Mouse (Mus musculus): ENCODE data around the gene Pdk3.

Pdk3 gene

DNA sequence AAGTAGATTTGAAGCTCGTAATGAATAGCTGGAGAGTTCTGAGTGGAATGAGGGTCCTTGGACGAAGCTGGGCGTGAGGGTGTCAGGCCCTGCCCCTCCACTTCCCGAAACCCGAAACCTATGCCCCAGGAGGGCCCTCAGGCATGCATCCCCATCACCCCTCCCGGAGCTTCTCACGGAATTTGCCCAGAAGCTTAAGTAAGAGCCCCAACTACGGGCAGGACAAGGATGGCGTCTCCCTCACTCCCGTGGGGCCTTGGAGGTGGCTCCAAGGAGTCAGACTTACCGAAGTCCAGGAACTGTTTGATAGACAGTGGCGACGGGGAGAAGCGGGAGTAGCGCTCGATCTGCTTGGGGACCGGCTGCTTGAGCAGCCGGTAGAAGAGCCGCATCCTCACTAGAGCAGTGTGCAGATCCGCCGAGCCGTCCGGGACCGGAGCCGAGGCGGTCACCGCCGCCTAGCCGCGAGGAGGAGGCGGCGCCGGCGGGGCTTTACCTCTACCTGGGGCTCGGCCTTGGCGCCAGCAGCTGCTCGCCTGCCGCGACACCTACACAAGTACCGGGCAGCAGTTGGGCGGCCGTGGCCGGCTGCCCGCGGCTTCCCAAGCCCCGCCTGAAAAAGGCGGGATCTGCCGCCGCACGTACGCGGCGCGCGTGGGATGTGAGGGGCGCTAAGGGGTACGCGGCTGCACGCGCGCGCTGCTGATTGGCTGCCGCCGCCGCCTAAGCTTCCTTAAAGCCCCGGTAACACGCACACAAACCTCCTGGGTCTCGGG is at the start of gene Pdk3:
Gene Pdk3, minus strand, starts transcription at position 641 of the 776 bp plus-strand sequence.
- peak; percentile 73 to 79 for DNase-seq

DNA sequence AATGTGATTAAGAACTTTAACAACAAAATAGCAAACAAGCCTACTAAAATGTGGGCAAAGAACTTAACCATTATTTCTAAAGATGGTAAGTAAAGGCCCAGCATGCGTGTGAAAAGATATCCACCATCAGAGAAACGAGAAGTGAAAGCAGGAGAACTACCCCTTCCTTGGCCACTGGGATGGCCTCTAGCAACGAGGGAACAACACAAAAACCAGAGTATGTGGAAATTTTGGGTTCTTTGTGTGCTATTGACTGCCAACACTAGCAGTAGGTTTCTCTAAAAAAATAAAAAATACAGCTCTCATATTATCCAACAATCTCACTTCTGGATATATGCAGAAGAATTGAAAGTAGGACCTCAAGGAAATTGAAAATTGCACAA is 45.6 kb upstream of the Pdk3 start:
- DNase-seq, result no peak

DNA sequence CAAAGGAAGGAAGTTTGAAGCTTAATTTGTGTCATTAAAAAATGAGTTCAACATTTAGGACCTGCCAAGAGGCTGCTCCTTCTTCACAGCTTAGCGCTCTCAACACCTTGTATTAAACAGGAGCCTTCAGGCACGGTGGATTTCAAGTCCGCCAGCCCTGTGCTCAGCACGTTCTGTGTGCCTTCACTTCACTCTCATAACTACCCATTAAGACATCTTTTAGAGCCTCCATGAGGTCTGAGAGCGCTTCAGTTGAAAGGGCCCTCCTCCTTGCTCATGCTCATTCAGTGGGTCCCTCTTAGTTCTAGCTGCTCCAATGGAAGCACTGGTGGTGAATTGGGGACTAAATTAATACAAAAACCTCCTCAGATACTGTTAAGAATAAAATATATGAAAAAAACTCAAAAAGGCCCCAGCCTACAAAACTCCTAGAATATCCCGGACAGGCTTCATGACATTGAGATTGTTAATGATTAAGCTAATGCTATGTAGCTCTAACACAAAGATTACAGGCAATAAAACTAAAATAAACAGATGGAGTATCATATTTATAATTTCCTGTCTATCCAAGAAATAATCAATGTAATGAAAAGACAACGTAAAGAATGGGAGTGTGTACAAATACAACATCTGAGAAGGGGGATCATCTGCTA is 45.1 kb upstream of the Pdk3 start:
- no peak for DNase-seq

DNA sequence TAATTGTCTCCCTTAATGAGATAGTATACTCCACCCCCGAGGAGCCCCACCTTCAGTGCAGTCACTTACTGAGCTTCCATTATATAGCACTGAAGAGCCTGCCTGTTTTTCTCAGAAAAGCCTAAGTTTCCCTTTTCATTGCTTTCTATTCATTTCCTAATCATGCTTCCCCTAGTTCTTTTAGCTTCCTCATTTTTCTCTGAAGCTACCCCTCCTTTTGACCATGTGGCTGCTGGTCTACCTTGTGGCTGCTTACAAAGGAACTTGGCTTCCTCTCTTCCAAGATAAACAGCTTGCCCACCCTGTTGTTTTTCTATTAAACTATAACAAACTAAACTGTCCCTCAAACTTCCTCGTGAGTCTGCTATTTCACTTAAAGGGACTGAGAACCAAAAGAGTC is 31.4 kb upstream of the Pdk3 start:
- no peak for DNase-seq

DNA sequence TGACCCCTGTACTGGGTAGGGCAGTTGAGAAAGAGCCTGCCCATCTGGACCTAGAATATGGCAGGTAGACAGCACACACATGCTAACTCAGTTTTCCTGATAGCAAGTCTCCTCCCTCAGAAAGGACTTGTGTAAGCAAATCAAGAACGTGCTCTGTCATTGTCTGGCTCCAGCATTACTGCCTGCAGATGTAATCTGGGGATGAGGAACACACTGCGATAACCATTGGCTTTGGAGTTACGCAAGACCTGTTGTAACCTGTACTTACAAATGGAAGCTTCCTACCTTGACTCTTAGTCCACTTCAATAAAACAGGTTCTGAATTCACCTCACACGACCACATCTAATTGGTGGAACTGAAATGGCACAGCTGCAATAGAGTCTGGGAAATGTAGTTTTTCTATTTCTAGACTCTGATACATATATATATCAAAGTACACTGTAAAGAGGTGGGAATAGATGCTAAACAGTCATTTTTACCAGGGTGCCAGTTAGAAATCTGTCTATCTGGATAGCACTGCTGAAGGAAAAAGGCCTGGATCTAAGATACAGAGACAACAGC is 30.6 kb upstream of the Pdk3 start:
- no peak for DNase-seq

DNA sequence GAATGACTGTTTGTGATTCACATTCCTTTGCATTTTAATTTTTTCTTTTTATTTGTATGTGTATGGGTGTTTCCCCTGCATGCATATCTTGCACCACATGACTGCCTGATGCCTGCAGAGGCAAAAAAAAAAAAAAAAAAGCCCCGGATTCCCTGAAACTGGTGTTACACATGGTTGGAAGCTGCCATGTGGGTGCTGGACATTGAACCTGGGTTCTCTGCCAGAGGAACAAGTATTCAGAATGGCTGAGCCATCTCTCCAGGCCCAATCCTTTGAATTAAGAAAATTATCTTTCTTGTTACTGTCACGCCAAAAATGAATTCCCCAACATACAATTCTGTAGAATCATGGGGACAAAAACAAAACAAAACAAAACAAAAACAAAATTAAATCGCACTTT is 25.8 kb upstream of the Pdk3 start:
- DNase-seq, result peak; percentile 46 to 49

DNA sequence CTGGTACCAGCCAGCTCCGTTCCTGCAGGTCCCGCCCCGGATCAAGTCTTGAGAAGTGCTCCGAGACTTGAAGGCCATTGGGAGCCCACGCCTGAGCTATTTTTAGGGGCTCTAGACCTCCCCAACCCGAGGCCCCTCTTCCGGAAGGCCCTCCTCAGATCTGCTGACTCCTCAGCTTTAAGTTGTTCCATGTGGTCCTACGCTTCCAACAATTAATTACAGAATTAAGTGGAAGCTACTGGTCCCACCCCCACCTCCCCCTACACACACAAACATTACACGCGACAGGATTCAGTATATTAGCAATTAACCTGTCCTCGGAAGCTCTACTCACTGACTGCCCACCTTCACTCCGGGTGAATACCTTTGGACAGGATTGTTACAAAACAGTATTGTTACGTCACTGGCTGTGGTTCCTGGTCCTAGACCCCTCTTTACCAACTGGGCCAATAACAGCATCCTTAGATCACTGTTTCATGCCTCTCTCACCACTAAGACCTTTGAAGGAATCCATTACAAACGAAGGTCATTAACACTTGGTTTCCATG is 410 bp upstream of the Pdk3 start:
- DNase-seq, result no peak

DNA sequence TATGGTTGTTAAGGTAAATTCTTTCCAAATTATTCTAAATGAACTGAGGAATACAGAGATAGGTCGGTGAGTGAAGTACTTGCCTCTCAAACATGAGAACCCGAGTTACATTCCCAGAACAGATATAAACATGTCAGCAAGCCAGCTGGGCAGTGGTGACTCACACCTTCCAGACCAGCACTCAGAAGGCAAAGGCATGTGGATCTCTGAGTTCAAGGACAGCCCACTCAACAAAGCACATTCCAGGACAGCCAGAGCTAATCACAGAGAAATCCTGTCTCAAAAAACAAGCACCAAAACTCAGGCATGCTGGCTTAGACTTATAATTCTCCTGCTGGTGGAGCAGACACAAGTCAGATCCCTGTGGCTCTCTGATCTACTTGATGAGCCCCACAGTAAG is 6.2 kb downstream of the Pdk3 start:
- DNase-seq, result no peak

DNA sequence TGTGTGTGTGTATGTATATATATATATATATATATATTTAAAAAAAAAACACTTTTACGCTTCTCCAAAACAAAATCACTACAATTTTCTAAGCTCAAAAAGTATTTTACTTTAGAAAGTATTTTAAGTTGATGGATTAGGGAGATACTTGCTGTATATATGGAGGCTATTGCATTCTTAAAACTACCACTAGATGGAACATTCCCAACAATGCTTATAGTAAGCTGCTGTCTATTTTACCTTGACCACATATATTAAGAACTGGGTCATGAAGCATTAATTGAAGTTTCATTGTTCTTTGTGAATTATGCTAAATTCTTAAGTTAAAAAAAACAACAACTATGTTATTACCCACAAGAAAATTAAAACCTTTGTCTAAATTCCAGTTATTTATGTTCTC is 24.0 kb downstream of the Pdk3 start:
- DNase-seq, result no peak

DNA sequence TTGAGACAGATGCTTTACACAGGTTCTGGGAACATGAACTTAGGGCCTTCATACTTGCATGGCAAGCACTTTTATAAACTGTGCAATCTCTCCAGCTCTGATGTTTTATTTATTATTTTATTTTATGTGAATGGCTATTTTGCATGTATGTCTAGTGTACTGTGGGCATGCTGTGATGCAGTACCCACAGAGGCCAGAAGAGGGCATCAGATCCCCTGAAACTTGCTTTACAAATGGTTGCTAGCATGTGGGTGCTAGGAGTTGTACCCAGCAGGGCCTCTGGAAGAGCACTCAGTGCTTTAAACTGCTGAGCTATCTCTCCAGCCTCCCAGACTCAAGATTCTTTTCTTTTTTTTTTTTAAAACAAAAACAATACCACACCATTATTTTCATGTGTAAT is 38.8 kb downstream of the Pdk3 start:
- DNase-seq, result peak; percentile 6 to 52

DNA sequence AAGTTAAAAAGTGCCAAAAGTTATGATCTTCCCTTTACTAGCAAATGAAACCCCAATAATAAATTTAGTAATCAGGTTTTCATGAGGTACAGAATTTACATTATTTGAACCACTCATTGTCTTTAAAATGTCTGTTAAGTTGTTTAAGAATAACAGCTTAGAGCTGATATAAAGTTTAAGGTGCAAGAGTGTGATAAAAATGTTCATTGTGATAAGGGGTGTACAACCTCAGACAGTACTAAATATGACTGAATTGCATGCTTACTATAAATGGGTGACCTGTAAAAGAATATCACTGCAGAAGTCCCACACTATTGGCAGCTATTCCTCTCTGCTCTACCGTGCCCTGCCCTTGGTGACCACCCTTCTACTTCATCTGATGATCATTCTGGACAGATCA is 42.4 kb downstream of the Pdk3 start:
- DNase-seq, result no peak

DNA sequence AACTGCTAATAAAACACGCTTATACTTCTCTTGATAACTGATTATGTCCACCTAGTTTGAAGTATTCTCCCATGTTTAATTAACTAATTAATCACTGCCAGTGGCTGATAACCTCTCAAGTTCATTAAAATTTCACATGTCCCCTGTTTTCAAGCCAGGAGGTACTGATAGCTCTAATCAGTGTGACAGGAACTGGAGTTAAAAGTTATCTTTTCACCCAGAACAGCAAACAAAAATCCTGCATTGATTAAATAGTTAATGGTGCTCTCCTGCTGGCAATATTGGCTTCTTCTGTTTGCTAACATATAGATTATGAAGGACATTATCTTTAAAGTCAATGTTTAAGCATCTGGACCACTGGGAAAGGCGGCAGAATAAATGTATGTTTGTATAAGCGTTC is 71.2 kb downstream of the Pdk3 start:
- DNase-seq, result no peak

DNA sequence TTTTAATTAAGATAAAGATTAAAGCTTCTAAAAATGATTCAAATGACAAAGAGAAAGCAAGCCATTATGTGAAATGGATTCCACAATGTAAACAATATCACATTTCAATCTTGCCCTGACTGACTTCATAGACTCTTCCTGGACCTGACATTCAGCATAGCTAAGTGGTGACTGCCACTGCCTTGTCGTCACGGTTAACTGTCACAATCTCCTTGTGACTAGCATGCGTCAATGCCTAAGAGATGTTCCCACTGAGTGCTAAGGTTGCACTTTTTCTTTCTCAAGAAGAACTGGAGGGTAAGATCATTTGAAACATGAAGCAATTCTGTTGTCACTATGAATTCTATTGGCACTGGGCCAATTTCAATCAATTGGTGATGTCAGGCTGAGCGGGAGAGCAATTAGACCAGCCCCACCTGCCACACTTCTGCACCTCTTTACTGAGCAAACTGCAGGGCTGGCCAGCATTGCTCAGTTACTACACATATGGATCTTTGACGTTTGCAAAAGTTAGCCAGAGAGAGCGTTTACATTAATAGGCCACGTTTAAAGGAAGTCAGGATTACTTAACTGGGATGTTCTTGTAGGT is 75.0 kb downstream of the Pdk3 start:
- DNase-seq, result no peak

DNA sequence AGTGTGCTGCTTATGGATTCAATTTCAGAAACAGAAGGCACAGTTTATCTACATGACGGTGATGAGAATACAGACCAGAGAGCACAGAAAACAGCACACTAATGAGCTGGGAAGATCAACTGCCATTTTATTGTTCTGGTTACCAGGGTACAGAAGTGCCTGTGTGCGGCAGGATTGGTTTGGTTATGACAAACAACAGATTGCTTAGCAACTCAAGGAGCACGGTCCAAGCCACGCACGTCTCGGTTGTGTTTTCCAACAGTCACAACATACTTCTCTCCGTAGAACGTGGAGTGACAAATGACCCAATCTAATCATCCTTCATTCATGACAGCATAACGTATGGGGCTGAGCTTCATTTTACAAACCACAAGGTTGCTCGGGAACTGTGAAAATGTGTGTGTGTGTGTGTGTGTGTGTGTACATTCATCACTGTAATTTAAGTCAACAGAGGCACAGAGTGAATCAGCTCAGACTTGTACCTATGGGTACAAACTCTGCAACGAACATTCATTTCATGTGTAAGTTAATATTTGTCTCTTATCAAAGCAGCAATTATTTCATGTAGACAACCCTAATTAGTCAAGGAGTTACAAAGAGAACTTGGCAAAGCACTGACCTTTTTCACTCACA is 76.7 kb downstream of the Pdk3 start:
- DNase-seq, result no peak

DNA sequence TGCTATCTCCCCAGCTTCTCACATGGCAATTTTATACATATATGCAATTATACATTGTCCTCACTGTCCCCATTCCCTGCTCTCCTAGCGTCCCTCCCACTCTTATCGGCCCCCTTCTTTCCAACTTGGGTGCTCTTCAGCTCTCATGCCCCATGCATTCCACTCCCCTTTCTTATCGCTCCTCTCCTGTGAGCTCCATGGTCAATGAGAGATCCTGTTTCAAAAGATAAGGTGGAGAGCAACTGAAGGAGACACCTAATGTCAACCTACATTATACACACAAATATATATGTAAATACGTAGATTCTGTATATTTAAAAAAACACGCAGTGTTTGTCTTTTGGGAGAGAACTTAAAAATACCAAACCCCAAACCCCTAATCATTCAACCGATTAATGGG is 81.4 kb downstream of the Pdk3 start:
- DNase-seq, result no peak

DNA sequence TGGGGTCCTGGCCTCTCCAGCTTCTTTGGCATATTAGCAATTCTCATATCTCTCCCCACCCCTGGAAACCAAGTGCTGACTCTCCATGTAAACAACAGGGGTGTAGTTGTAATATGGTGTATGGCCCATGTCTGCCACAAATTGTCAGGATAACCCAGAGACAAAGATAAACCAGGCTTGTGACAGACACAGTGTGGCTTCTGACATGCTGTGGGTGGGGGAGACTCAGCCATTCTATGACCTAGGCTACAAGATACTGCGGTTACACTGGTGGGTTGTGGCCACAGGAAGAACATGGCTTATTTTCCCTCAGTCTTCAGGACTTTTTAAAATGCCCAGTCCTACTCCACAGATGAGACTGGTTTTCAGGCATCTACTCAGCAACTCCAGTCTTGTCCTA is 82.8 kb downstream of the Pdk3 start:
- DNase-seq, result no peak

DNA sequence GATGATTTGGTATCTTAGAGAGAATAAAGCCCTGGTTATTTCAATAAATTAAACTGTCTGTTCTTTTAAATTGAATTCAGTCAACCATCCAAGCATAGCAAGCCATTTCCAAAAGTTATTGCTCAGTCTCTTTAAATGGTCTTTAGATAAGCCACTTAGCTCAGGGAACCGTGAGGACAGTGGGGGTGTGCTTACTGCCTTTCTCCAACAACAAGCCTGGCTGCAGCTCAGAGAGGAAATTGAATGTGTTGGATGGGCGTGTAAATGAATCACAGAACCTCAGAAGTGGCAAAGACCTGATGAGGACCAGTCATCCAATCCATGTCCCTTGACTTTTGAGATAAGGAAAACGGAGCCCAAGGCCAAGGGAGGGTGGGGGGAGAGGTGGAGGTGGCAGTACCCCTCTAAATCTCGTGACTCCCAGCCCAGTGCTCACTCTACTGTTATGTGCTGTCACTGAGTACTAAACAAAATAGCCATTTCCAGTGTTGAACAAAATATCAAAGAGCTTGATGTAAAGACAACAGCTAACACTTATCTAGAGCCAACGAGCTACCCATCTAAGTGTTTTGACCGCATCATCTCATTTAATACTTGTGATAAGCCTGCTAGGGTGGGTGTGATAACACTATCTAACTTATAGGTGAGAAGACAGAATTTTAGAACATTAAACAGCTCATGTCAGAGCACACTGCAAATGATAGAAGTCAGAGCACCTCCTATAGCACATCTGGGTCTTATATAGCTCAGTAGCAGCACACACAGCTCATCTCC is 98.8 kb downstream of the Pdk3 start:
- no peak for DNase-seq

DNA sequence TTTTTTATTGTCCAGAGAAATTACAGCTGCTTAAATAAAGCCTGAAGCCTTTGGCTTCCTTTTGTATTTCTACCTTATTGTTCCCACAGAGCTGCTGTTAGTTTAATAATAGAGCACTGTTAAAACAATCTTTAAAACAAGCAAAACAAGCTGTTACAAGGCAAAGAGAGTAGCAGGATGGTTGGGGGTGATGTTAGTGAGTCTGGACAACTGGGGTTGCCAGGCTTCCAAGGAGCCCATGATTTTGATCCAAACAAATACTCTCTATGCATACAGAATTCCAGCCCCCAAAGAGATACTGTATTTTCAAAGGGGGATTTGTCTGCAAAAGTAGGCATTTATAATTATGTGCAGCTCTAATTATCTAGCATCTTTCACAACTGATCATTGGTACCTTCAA is 99.6 kb downstream of the Pdk3 start:
- DNase-seq, result no peak

DNA sequence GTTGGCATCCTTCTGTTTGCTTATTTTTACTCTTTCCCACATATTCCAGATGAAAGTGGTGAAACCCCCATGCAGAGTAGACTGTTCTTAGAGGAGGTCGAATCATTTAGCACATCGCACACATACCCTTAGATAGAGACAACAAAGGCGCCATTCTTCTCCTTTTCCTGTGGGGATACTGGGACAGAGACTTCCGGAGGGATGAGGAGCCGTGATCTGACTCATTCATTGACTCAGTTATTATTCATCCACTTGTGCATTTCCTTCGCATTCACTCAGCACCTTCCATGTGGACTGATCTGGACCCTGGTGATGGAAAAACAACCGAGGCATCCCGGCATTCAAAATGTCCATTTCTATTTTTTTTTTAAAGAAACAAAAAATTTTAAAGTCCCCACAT is 101.1 kb downstream of the Pdk3 start:
- no peak for DNase-seq

DNA sequence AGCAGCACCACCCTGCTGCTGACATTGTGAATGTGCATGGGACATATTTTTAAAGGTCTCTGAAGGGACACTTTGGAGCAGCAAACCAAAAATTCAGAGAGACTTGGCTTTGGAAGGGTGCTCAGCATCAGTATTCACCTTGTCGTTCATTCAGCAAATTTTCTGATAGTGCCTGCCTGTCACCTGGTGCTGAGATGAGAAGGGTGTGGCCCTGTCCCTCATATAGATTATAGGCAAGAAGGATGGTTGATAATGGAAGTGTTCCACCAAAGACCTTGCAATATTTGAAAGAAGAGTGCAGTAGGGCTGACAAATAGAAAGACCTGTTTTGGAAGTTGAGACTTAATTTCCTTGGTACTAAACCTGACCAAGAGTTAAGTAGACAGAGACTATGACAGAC is 102.5 kb downstream of the Pdk3 start:
- DNase-seq, result no peak
